Mouse (Mus musculus): ENCODE results near the gene Ctsw. TPM values are rescaled to one million over a fixed set of nuclear protein-coding genes. Genes with fewer than 3 reads are reported as not detected.

Ctsw gene
- polyA plus RNA-seq, 2 experiments, result 0.33 to 0.96 TPM

DNA sequence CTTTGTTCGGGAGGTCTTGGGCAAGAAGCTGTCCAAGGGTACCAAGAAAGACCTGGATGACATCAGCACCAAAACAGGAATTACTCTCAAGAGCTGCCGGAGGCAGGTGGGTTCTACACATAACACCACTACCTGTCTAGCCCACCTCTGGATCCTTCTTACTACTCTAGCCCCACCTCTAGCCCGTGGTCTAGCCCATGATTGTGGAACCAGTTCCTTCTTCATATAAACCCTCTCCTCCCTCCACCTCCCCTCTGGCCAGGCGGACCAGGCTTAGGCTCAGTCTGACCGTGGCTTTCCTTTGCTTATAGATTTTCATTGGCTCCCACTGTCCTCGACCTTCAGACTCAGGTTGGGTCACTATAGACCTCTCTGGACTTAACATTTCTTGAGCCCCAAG lies 6.9 kb downstream of the Ctsw start:
- Histone ChIP-seq H3K4me3 (replicated peaks; ENCODE audit: low read length) (peak overlapping the region; percentile 75), H3K9me3 (ENCODE audit: control insufficient read depth, low read length) (no peaks in the 10 kb centered on the region), H3K9ac (ENCODE audit: low read depth, low read length, severe bottlenecking) (peak overlapping the region; percentile 62), H3K27ac (replicated peaks; ENCODE audit: low read depth, low read length) (no peak overlapping the region), H3K27me3 (ENCODE audit: control insufficient read depth, insufficient read depth, low read length) (no peaks in the 10 kb centered on the region), H3K4me1 (ENCODE audit: control insufficient read depth, insufficient read depth, low read length) (peaks cover 17% of the 10 kb centered on the region), H3K36me3 (ENCODE audit: control insufficient read depth, insufficient read depth, low read length) (peaks cover 48% of the 10 kb centered on the region), H3K4me2 (replicated peaks; ENCODE audit: low read depth, low read length, severe bottlenecking) (peak overlapping the region; percentile 93)
- 91% methylated on average over 6 of the region's 6 CpGs for WGBS
- no peak for TF ChIP-seq POLR2A (IDR thresholded peaks at IDR 0.05; ENCODE audit: borderline replicate concordance, extremely low read depth, insufficient read depth, insufficient read length)
- DNase-seq (ENCODE audit: low spot score) (no peak), ATAC-seq (ENCODE audit: low FRiP score, low read depth) (no peak)

DNA sequence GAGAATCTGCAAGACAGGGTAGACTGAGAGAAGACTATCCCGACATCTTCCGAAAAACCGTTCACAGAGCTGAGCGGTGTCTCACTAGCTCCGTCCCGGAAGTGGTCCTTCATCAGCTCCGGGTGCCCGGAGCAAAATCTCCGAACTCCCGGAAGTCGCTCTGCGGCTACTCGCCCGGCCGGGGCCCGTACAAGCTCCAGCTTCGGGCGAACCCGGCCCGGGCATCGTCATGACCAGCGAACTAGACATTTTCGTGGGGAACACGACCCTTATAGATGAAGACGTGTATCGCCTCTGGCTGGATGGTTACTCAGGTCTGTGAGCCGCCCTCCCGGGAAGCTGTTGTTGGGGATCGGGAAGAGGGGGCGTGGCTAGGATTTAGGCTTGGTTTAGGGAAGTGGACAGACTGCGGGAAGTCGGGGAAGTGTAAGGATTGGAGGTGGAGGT lies 7.8 kb downstream of the Ctsw start, which contains the start of gene Fibp:
Gene Fibp (plus strand): TSS at position 151 of the 447 bp plus-strand sequence.
- Histone ChIP-seq H3K27me3 (ENCODE audit: control insufficient read depth, insufficient read depth, low read length) (no peaks in the 10 kb centered on the region), H3K4me2 (replicated peaks; ENCODE audit: low read depth, low read length, severe bottlenecking) (peak within 1 kb of the TSS; percentile 93), H3K4me3 (replicated peaks; ENCODE audit: low read length) (peak within 1 kb of the TSS; percentile 75), H3K36me3 (ENCODE audit: control insufficient read depth, insufficient read depth, low read length) (peaks cover 38% of the 10 kb centered on the region), H3K4me1 (ENCODE audit: control insufficient read depth, insufficient read depth, low read length) (peaks cover 26% of the 10 kb centered on the region), H3K27ac (replicated peaks; ENCODE audit: low read depth, low read length) (no peak within 1 kb of the TSS), H3K9ac (ENCODE audit: low read depth, low read length, severe bottlenecking) (peak within 1 kb of the TSS; percentile 62), H3K9me3 (ENCODE audit: control insufficient read depth, low read length) (no peaks in the 10 kb centered on the region)
- ATAC-seq (ENCODE audit: low FRiP score, low read depth), result peak; percentile 82
- TF ChIP-seq POLR2A (IDR thresholded peaks at IDR 0.05; ENCODE audit: borderline replicate concordance, extremely low read depth, insufficient read depth, insufficient read length), result peak; percentile 92; the same call in 1 of the 2 replicates
- DNase-seq (ENCODE audit: low spot score), result peak; percentile 89
- under 1% methylated on average over 32 of the region's 32 CpGs for WGBS

DNA sequence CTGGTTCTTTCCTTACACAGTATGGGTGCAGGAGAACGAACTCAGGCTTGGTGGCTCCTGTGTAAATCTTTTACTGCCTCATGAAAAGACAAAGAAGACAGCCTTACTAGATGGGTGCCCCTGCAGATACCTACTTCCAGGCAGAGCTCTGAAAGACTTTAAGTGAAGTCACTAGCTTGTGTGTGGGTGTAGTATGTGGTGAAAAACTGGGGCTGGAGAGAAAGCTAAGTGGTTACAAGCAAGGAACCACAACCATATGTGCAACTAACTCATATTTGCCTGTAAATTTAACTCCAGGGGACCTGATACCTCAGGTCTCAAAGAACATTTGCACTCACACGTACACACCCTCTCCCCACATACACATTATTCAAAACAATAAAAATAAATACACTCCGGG lies 8.4 kb downstream of the Ctsw start:
- no peak for TF ChIP-seq POLR2A (IDR thresholded peaks at IDR 0.05; ENCODE audit: borderline replicate concordance, extremely low read depth, insufficient read depth, insufficient read length)
- peak overlapping the region; percentile 93 for H3K4me2 ChIP-seq (replicated peaks; ENCODE audit: low read depth, low read length, severe bottlenecking)
- 18% methylated on average over 3 of the region's 3 CpGs for WGBS
- peak overlapping the region; percentile 62 for H3K9ac ChIP-seq (ENCODE audit: low read depth, low read length, severe bottlenecking)
- H3K9me3 ChIP-seq (ENCODE audit: control insufficient read depth, low read length), result no peaks in the 10 kb centered on the region
- peaks cover 26% of the 10 kb centered on the region for H3K4me1 ChIP-seq (ENCODE audit: control insufficient read depth, insufficient read depth, low read length)
- H3K27ac ChIP-seq (replicated peaks; ENCODE audit: low read depth, low read length), result no peak overlapping the region
- H3K4me3 ChIP-seq (replicated peaks; ENCODE audit: low read length), result peak overlapping the region; percentile 75
- ATAC-seq (ENCODE audit: low FRiP score, low read depth) (no peak), DNase-seq (ENCODE audit: low spot score) (no peak)
- no peaks in the 10 kb centered on the region for H3K27me3 ChIP-seq (ENCODE audit: control insufficient read depth, insufficient read depth, low read length)
- H3K36me3 ChIP-seq (ENCODE audit: control insufficient read depth, insufficient read depth, low read length), result peaks cover 33% of the 10 kb centered on the region

DNA sequence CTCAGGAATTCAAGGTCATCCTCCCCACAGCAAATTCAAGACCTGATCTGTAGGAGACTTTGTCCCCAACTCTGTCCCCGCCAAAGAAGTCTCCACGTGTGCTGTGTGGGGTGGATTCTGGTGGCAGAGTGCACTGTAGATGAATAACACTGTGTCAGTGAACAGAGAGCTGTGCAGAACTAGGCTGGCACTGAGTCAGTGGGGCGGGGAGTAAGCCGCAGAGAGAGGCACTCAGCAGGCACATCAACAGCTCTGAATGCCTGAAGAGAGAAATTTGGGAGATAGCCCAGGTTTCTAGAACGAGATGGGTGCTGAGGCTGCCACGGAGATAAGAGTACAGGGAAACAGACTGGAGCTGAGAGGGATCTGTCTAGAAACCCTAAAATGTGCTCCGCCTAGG lies 9.3 kb downstream of the Ctsw start:
- ATAC-seq (ENCODE audit: low FRiP score, low read depth), result no peak
- no peak for DNase-seq (ENCODE audit: low spot score)
- Histone ChIP-seq H3K4me2 (replicated peaks; ENCODE audit: low read depth, low read length, severe bottlenecking) (no peak overlapping the region), H3K27me3 (ENCODE audit: control insufficient read depth, insufficient read depth, low read length) (no peaks in the 10 kb centered on the region), H3K9ac (ENCODE audit: low read depth, low read length, severe bottlenecking) (no peak overlapping the region), H3K27ac (replicated peaks; ENCODE audit: low read depth, low read length) (no peak overlapping the region), H3K9me3 (ENCODE audit: control insufficient read depth, low read length) (no peaks in the 10 kb centered on the region), H3K4me3 (replicated peaks; ENCODE audit: low read length) (no peak overlapping the region), H3K4me1 (ENCODE audit: control insufficient read depth, insufficient read depth, low read length) (peaks cover 26% of the 10 kb centered on the region), H3K36me3 (ENCODE audit: control insufficient read depth, insufficient read depth, low read length) (peaks cover 28% of the 10 kb centered on the region)
- no peak for TF ChIP-seq POLR2A (IDR thresholded peaks at IDR 0.05; ENCODE audit: borderline replicate concordance, extremely low read depth, insufficient read depth, insufficient read length)
- 74% methylated on average over 7 of the region's 7 CpGs for WGBS

DNA sequence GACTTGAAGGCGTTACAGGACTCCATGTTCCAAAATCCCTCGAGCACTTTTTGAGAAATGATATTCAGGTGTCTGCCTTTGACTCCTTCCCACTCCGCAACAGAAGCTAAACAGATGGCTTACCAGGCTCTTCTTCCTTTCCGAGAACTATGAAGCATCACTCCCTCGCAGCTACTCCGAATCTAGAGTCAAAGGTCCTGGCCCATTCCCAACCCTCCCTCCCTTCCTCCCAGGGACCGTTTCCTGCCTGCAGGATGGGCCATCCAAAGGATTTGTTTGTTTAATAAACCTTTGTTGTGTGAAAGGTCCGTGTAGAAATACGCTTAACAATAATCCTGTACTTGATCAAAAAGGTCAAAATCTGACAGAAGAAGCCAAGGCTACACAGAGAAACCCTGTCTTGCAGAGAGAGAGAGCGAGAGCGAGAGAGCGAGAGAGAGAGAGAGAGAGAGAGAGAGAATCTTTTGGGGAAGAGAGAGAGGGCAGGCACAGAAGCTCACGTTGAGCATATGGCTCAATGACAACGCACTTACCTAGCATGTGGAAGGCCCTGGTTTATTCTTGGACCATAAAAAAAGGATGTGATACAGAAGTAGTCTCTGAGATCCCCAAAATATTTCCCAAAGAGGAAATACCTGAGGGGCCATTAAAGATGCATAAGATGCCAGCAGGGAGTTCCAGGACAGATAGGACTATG lies 10.4 kb downstream of the Ctsw start, which contains the start of gene Ccdc85b:
Gene Ccdc85b (minus strand): TSS at position 149 of the 697 bp plus-strand sequence.
- DNase-seq (ENCODE audit: low spot score) (no peak), ATAC-seq (ENCODE audit: low FRiP score, low read depth) (no peak)
- Histone ChIP-seq H3K36me3 (ENCODE audit: control insufficient read depth, insufficient read depth, low read length) (peaks cover 23% of the 10 kb centered on the region), H3K4me1 (ENCODE audit: control insufficient read depth, insufficient read depth, low read length) (peaks cover 26% of the 10 kb centered on the region), H3K27me3 (ENCODE audit: control insufficient read depth, insufficient read depth, low read length) (no peaks in the 10 kb centered on the region), H3K4me2 (replicated peaks; ENCODE audit: low read depth, low read length, severe bottlenecking) (peak within 1 kb of the TSS; percentile 98), H3K27ac (replicated peaks; ENCODE audit: low read depth, low read length) (peak within 1 kb of the TSS; percentile 70), H3K9ac (ENCODE audit: low read depth, low read length, severe bottlenecking) (peak within 1 kb of the TSS; percentile 60), H3K4me3 (replicated peaks; ENCODE audit: low read length) (peak within 1 kb of the TSS; percentile 62), H3K9me3 (ENCODE audit: control insufficient read depth, low read length) (no peaks in the 10 kb centered on the region)
- 18% methylated on average over 14 of the region's 14 CpGs for WGBS
- TF ChIP-seq POLR2A (IDR thresholded peaks at IDR 0.05; ENCODE audit: borderline replicate concordance, extremely low read depth, insufficient read depth, insufficient read length), result no peak
